In genomic region chr8:95099009-95099408, GRCm38 (mm10) we compare ENCODE assay signal across 8 mouse cellular contexts. TPM values are rescaled to one million over a fixed set of nuclear protein-coding genes. Genes with fewer than 3 reads are reported as not detected.
DNase-seq lines count a peak whose midpoint lies in the region; ATAC-seq lines count a peak whose summit lies in the region.

No protein-coding gene starts in this region.

- H3K27ac ChIP-seq in kidney, embryonic 14.5 days (ENCODE audit: low read depth, low read length): no peak overlapping the region
- no peak overlapping the region for H3K27ac ChIP-seq in liver, embryonic 16.5 days (ENCODE audit: low read length)
- H3K27ac ChIP-seq in neural tube, embryonic 15.5 days (replicated peaks): no peak overlapping the region

- no peaks in the 10 kb centered on the region for H3K9me3 ChIP-seq in kidney, embryonic 14.5 days (ENCODE audit: control insufficient read depth, low read length)
- no peaks in the 10 kb centered on the region for H3K9me3 ChIP-seq in liver, embryonic 16.5 days (replicated peaks; ENCODE audit: control insufficient read depth, low read length)
- H3K9me3 ChIP-seq in neural tube, embryonic 15.5 days (replicated peaks): no peaks in the 10 kb centered on the region

- H3K36me3 ChIP-seq in kidney, embryonic 14.5 days (ENCODE audit: control insufficient read depth, insufficient read depth, low read length): peaks cover 79% of the 10 kb centered on the region
- 0 out of 2 replicates have a peak, but pooled peaks cover 2% of the 10 kb centered on the region for H3K36me3 ChIP-seq in liver, embryonic 16.5 days (ENCODE audit: control insufficient read depth, insufficient read depth)
- H3K36me3 ChIP-seq in neural tube, embryonic 15.5 days: peaks cover 97% of the 10 kb centered on the region

- H3K4me2 ChIP-seq in kidney, embryonic 14.5 days (replicated peaks; ENCODE audit: low read depth, low read length): no peak overlapping the region
- no peak overlapping the region for H3K4me2 ChIP-seq in liver, embryonic 16.5 days (ENCODE audit: low read depth, low read length)
- no peak overlapping the region for H3K4me2 ChIP-seq in neural tube, embryonic 15.5 days

- DNase-seq in 3134 (ENCODE audit: extremely low read depth, insufficient read length, low spot score): peak; percentile 38
- DNase-seq in ZHBTc4 (ENCODE audit: low read depth, low spot score): peak; percentile 74
- DNase-seq in embryo, embryonic 10.5 days (ENCODE audit: low spot score): peak; percentile 74
- peak; percentile 40 to 52 for DNase-seq in thymus, postnatal 10 days (ENCODE audit: low spot score in 2 of 2)

- WGBS in kidney, embryonic 14.5 days: 16% methylated on average over 5 of the region's 5 CpGs
- whole genome bisulfite sequencing in liver, embryonic 16.5 days (ENCODE audit: insufficient replicate concordance): 28% methylated on average over 5 of the region's 5 CpGs
- WGBS in neural tube, embryonic 15.5 days: 25% methylated on average over 5 of the region's 5 CpGs

- H3K4me3 ChIP-seq in kidney, embryonic 14.5 days (ENCODE audit: low read length): no peak overlapping the region
- H3K4me3 ChIP-seq in liver, embryonic 16.5 days (ENCODE audit: low read depth, low read length): no peak overlapping the region
- no peak overlapping the region for H3K4me3 ChIP-seq in neural tube, embryonic 15.5 days (replicated peaks)

- no peaks in the 10 kb centered on the region for H3K4me1 ChIP-seq in kidney, embryonic 14.5 days (ENCODE audit: control insufficient read depth, insufficient read depth, low read length)
- no peaks in the 10 kb centered on the region for H3K4me1 ChIP-seq in liver, embryonic 16.5 days (ENCODE audit: control insufficient read depth, low read depth, low read length)
- H3K4me1 ChIP-seq in neural tube, embryonic 15.5 days: no peaks in the 10 kb centered on the region

- H3K27me3 ChIP-seq in kidney, embryonic 14.5 days (ENCODE audit: control insufficient read depth, insufficient read depth, low read length): no peaks in the 10 kb centered on the region
- no peaks in the 10 kb centered on the region for H3K27me3 ChIP-seq in liver, embryonic 16.5 days (ENCODE audit: control insufficient read depth, insufficient read depth, low read depth, low read length)
- H3K27me3 ChIP-seq in neural tube, embryonic 15.5 days (replicated peaks): no peaks in the 10 kb centered on the region

- peak; percentile 84 for ATAC-seq in granulocyte monocyte progenitor cell, adult 5-6 weeks (replicated peaks; ENCODE audit: poor library complexity, severe bottlenecking)
- ATAC-seq in kidney, embryonic 14.5 days (ENCODE audit: low FRiP score, low TSS enrichment): peak; percentile 40; the same call in 1 of the 2 replicates
- ATAC-seq in liver, embryonic 16.5 days (ENCODE audit: low read depth): peak; percentile 36; the same call in 1 of the 2 replicates
- peak; percentile 71 for ATAC-seq in neural tube, embryonic 15.5 days (ENCODE audit: low FRiP score)

- no peak overlapping the region for H3K9ac ChIP-seq in kidney, embryonic 14.5 days (ENCODE audit: low read depth, low read length)
- no peak overlapping the region for H3K9ac ChIP-seq in liver, embryonic 16.5 days (ENCODE audit: low read depth, low read length)
- H3K9ac ChIP-seq in neural tube, embryonic 15.5 days (replicated peaks): no peak overlapping the region

RNA-seq across cellular contexts. Expression of gene Katnb1, which starts 18.0 kb away (rescaled TPM):
- 14.3 and 17.6 TPM in 2 replicates for total RNA-seq in granulocyte monocyte progenitor cell, adult 5-6 weeks (2014; fragmentation: Nextera tagmentation)
- 33.2 and 34.4 TPM in 2 replicates for total RNA-seq in granulocyte monocyte progenitor cell, adult 5-6 weeks (2017)
- 18.2 and 32.4 TPM in 2 replicates for polyA plus RNA-seq in kidney, embryonic 14.5 days (2014; fragmentation: Nextera tagmentation; extraction: Ambion mirVana)
- 8.2 and 9.6 TPM in 2 replicates for polyA plus RNA-seq in liver, embryonic 16.5 days (2015; fragmentation: Nextera tagmentation; extraction: Ambion mirVana)
- polyA plus RNA-seq in neural tube, embryonic 15.5 days (2015; fragmentation: Nextera tagmentation; extraction: Ambion mirVana): 41.5 and 43.3 TPM in 2 replicates

RNA-seq across cellular contexts. Expression of gene Drc7, which starts 44.1 kb away (rescaled TPM):
- total RNA-seq in granulocyte monocyte progenitor cell, adult 5-6 weeks (2014; fragmentation: Nextera tagmentation): 1.8 and 2.5 TPM in 2 replicates
- 1.2 and 3.7 TPM in 2 replicates for total RNA-seq in granulocyte monocyte progenitor cell, adult 5-6 weeks (2017)
- not detected in 2 replicates for polyA plus RNA-seq in kidney, embryonic 14.5 days (2014; fragmentation: Nextera tagmentation; extraction: Ambion mirVana)
- polyA plus RNA-seq in liver, embryonic 16.5 days (2015; fragmentation: Nextera tagmentation; extraction: Ambion mirVana): 0.44 and 0.50 TPM in 2 replicates
- 1.2 and 1.8 TPM in 2 replicates for polyA plus RNA-seq in neural tube, embryonic 15.5 days (2015; fragmentation: Nextera tagmentation; extraction: Ambion mirVana)
